Mouse (Mus musculus) neural tube, embryonic 14.5 days (tissue): ENCODE results near the gene Ppt2. TPM values are rescaled to one million over a fixed set of nuclear protein-coding genes. Genes with fewer than 3 reads are reported as not detected.
A peak's percentile ranks its signal among the peaks of the same experiment; 100 is the strongest.

Source experiments
- ATAC-seq: fragments of 200-750 bp; cut with Nextera tagmentation; 2 replicates; pipeline ENCODE4 v1.8.0; 2017; ENCODE audit warnings: low read depth, mild to moderate bottlenecking, moderate TSS enrichment, moderate library complexity
- H3K27ac ChIP-seq: fragments of 300-500 bp; sonication (generic); 2 replicates; pipeline ENCODE4 v1.5.1; 2014; ENCODE audit warnings: low read depth, mild to moderate bottlenecking, control low read depth, low read length, moderate library complexity, mixed read lengths
- H3K27me3 ChIP-seq: fragments of 300-500 bp; sonication (generic); 2 replicates; pipeline ENCODE4 v1.6.1; 2014; ENCODE audit warnings: low read length; ENCODE audit not compliant: control insufficient read depth, insufficient read depth
- H3K36me3 ChIP-seq: fragments of 300-500 bp; sonication (generic); 2 replicates; pipeline ENCODE4 v1.6.1; 2014; ENCODE audit warnings: low read length, mixed read lengths; ENCODE audit not compliant: control insufficient read depth, insufficient read depth
- H3K4me1 ChIP-seq: fragments of 300-500 bp; sonication (generic); 2 replicates; pipeline ENCODE4 v1.6.1; 2014; ENCODE audit warnings: low read length; ENCODE audit not compliant: control insufficient read depth, insufficient read depth
- H3K4me2 ChIP-seq: fragments of 300-500 bp; sonication (generic); 2 replicates; pipeline ENCODE4 v1.6.1; 2014; ENCODE audit warnings: mild to moderate bottlenecking, low read depth, low read length, control low read depth
- H3K4me3 ChIP-seq: fragments of 300-500 bp; sonication (generic); 2 replicates; pipeline ENCODE4 v1.5.1; 2014; ENCODE audit warnings: low read depth, low read length, control low read depth, mixed read lengths
- H3K9ac ChIP-seq: fragments of 300-500 bp; sonication (generic); replicated peaks from 2 replicates; pipeline ENCODE4 v1.6.1; 2014; ENCODE audit warnings: low read depth, mild to moderate bottlenecking, control low read depth, low read length, mixed read lengths
- H3K9me3 ChIP-seq: fragments of 300-500 bp; sonication (generic); 2 replicates; pipeline ENCODE4 v1.6.1; 2016; ENCODE audit warnings: low read length; ENCODE audit not compliant: control insufficient read depth
- WGBS: fragments of 180-500 bp; shearing (Covaris S2); extraction: QIAGEN DNeasy Blood & Tissue Kit; methylation state at CpG from one replicate; pipeline ENCODE4 v1.1.7; 2014; 5-methylcytosine and 5-hydroxymethylcytosine counted together
- polyA plus RNA-seq: library from polyadenylated mRNA; unstranded; fragments of >200 nt; fragmentation: Nextera tagmentation; extraction: Ambion mirVana; gene quantifications from 2 replicates; pipeline ENCODE4 v1.2.1, GENCODE M21; 2014

The Ppt2 gene
- polyA plus RNA-seq, 1 experiment from 2014 or later = 25.4 TPM

DNA sequence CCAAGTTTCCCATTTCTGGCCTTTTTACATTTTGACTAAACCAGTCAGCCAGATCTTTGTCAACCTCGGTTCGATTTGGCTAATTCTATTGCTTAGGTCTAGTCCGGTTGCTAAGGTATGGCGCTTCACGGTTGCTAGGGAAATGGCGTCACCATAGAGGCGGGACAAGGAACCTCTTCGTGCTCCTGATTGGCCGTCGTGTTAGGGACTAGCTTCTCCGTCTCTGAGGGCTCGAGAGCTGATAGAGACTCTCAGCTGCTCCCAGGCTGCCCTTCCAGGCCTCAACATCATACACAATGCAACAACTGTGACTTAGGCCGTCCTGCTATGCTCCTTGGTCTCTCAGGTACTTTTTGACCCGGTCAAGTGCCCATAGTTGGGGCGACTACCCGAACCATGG, 16.3 kb upstream of the Ppt2 start, which contains the start of gene Fkbpl:
Gene Fkbpl, plus strand, starts transcription at position 157 of the 400 bp plus-strand sequence.
- H3K36me3 ChIP-seq = no peaks in the 10 kb centered on the region
- under 1% methylated on average over 16 of the region's 16 CpGs for WGBS
- no peaks in the 10 kb centered on the region for H3K27me3 ChIP-seq
- H3K4me2 ChIP-seq = peak within 1 kb of the TSS; percentile 47
- peaks cover 20% of the 10 kb centered on the region for H3K4me1 ChIP-seq
- peak; percentile 81 for ATAC-seq
- H3K4me3 ChIP-seq = peak within 1 kb of the TSS; percentile 47
- H3K9me3 ChIP-seq = no peaks in the 10 kb centered on the region
- peak within 1 kb of the TSS; percentile 43 for H3K9ac ChIP-seq
- peak within 1 kb of the TSS; percentile 31; the same call in 1 of the 2 replicates for H3K27ac ChIP-seq

DNA sequence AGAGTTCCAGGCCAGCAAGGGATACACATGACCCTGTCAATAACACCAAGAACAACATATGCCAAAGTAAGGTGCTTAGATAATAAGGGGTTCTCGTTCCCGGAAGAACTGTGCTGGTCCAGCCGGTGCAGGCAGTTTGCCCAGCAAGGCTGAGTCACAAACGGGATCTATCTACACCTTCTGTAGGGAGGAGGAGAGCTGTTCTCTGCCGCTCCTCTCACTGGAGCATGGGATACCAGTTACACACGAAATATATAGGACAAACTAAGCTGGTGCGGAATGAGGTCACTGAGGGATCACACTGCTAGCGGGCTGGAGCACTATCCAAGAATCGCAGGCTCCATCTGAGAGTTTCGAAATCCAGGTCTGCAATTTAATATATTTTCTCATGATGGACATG, 15.6 kb upstream of the Ppt2 start:
- peaks cover 20% of the 10 kb centered on the region for H3K4me1 ChIP-seq
- no peaks in the 10 kb centered on the region for H3K36me3 ChIP-seq
- H3K4me2 ChIP-seq = no peak overlapping the region
- no peak overlapping the region for H3K9ac ChIP-seq
- 87% methylated on average over 10 of the region's 10 CpGs for WGBS
- no peak overlapping the region for H3K4me3 ChIP-seq
- no peak for ATAC-seq
- no peaks in the 10 kb centered on the region for H3K9me3 ChIP-seq
- H3K27me3 ChIP-seq = no peaks in the 10 kb centered on the region
- H3K27ac ChIP-seq = peak overlapping the region; percentile 16; the same call in 1 of the 2 replicates

DNA sequence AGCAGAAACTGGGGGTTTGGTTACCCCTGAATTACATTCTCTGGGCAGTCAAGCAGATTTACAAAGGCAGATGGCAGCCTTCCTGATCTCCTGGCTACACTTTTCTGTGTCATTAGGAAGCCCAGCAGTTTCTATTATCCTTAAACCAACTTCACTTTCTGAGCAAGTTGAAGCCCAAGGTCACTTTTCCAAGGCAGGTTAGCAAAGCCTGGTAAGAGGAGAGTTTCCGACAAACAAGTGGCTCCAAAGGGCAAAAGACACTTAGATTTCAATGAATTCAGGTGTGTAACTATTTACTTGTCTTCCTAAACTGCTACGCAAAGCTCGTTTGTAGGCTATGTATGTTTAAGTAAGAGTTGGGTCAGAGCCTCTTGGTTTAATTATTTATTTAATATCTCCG, 15.1 kb upstream of the Ppt2 start:
- Histone ChIP-seq H3K36me3 (no peaks in the 10 kb centered on the region), H3K4me2 (no peak overlapping the region), H3K4me3 (no peak overlapping the region), H3K9ac (no peak overlapping the region), H3K27me3 (no peaks in the 10 kb centered on the region), H3K9me3 (no peaks in the 10 kb centered on the region), H3K27ac (no peak overlapping the region), H3K4me1 (peaks cover 20% of the 10 kb centered on the region)
- WGBS = 95% methylated on average over 4 of the region's 4 CpGs
- ATAC-seq = no peak

DNA sequence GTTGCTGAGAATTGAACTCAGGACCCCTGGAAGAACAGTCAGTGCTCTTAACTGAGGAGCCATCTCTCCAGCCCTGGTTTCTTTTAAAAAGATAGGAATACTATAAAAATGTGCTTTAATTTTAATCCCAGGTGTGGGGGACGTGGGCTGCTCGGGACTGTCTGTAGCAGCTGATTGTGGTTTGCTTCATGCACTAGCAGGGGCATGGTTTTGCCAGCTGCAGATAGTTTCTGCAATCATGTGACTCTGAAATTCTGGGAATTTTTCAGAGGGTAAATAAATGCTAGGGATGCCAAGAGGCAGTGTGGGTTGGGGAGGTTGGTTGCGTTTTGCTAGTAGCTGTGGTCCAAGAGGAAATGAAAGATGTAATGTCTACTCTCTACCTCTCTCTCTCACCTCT, 13.6 kb upstream of the Ppt2 start:
- Histone ChIP-seq H3K4me2 (no peak overlapping the region), H3K27ac (no peak overlapping the region), H3K9me3 (no peaks in the 10 kb centered on the region), H3K4me1 (peaks cover 12% of the 10 kb centered on the region), H3K9ac (no peak overlapping the region), H3K36me3 (no peaks in the 10 kb centered on the region), H3K27me3 (no peaks in the 10 kb centered on the region), H3K4me3 (no peak overlapping the region)
- no peak for ATAC-seq
- 94% methylated on average over 3 of the region's 3 CpGs for WGBS

DNA sequence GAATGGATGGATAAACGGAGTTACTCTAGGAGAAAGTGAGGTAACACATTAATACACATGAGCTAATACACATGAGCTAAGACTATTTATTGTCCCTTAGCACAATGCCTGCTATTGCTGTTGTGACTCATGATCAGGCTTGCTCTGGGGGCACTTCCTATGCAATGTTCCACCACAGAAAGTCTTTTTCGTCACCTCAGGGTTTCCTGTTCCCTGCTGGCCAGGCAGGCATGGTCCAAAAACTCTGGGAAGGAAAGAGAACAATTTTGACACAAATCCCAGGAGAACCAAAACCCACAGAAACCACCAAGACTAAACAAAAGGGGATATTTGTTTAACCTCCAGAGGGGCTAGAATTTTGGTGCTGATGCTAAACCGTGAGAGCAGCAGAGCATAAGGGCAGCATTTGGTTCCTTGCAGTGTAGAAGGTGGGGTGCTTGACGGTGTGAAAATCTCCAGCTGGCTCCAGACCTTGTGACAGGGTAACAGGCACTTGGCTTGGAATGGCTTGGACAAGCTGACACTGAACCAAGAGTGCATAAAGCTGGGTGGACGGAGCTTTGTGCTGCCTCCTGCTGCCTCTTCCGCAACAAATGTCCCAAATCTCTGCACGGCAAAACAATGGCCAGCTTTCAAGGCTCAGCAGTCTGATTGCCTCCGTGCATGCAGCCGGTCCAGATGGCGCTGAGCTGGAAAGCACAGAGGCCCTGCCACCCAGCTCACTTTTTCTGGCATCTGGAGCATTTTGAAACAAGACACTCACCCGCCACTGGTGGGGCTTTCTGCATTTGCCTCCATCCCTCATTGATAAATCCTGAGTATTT, 12.7 kb upstream of the Ppt2 start:
- peaks cover 8% of the 10 kb centered on the region for H3K4me1 ChIP-seq
- peak overlapping the region; percentile 58 for H3K27ac ChIP-seq
- H3K4me3 ChIP-seq = no peak overlapping the region
- H3K27me3 ChIP-seq = no peaks in the 10 kb centered on the region
- H3K4me2 ChIP-seq = peak overlapping the region; percentile 0; the same call in 1 of the 2 replicates
- H3K9me3 ChIP-seq = no peaks in the 10 kb centered on the region
- ATAC-seq = no peak
- H3K36me3 ChIP-seq = no peaks in the 10 kb centered on the region
- H3K9ac ChIP-seq = no peak overlapping the region
- 12% methylated on average over 11 of the region's 11 CpGs for WGBS

DNA sequence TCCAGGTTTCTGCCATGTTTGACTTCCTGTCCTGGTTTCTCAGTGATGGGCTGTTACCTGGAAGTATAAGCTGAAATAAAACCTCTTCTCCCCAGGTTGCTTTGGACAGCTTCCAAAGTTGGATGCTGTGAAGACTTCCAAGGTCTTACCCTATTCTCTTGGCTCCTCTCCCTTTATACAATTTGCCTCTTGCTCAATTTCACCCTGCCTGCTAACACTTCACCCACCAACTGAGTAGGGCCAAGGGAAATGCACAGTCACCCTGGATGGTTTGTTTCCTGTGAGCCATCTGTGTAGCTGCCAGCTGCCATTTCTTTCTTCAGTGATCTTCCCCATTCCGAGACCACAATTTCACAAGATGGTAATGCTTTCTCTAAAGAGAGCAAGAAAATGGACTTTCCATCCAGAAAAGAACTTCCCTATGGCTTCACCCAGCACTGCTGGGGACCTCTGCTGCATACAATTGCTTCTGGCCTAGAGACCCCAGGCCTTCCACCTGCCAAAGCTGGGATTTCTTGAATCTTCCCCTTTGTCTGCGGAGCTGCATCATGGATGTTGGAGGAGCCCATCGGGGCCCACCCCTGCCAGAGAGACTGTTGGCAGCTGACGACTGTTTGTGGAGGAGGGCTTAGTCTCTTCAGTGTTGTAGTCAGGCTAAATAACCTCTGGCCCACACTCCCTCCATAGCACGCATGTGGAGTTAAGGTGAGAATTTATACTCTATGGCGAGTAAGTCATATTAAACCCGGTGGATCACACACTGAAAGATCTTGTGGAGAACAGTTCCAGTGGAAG, 11.3 kb upstream of the Ppt2 start:
- no peaks in the 10 kb centered on the region for H3K27me3 ChIP-seq
- H3K4me1 ChIP-seq = no peaks in the 10 kb centered on the region
- no peak for ATAC-seq
- no peaks in the 10 kb centered on the region for H3K9me3 ChIP-seq
- no peak overlapping the region for H3K27ac ChIP-seq
- no peak overlapping the region for H3K4me2 ChIP-seq
- no peak overlapping the region for H3K9ac ChIP-seq
- 85% methylated on average over 7 of the region's 7 CpGs for WGBS
- no peak overlapping the region for H3K4me3 ChIP-seq
- H3K36me3 ChIP-seq = no peaks in the 10 kb centered on the region

DNA sequence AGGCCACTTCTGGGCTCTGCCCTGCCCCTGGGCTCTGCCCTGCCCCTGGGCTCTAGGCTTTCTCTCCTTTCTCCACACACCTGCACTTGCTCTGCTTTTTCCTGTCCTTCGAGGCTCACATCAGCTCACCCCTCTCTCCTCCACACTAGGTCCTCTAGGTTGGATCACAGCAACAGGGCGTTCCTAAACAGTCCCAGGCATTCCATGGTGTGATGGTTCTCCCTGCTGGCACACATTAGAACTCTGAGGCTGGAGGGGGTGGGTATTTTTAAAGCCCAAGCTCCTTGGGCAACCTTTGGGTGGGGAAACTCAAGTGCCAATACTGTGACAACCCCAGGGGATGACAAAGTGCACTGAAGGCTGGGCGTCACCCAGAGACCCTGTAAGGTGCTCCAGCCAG, 9.1 kb upstream of the Ppt2 start:
- 65% methylated on average over 3 of the region's 3 CpGs for WGBS
- no peak overlapping the region for H3K4me2 ChIP-seq
- ATAC-seq = no peak
- no peaks in the 10 kb centered on the region for H3K36me3 ChIP-seq
- no peak overlapping the region for H3K4me3 ChIP-seq
- no peaks in the 10 kb centered on the region for H3K4me1 ChIP-seq
- H3K27ac ChIP-seq = no peak overlapping the region
- no peaks in the 10 kb centered on the region for H3K27me3 ChIP-seq
- no peaks in the 10 kb centered on the region for H3K9me3 ChIP-seq
- no peak overlapping the region for H3K9ac ChIP-seq

DNA sequence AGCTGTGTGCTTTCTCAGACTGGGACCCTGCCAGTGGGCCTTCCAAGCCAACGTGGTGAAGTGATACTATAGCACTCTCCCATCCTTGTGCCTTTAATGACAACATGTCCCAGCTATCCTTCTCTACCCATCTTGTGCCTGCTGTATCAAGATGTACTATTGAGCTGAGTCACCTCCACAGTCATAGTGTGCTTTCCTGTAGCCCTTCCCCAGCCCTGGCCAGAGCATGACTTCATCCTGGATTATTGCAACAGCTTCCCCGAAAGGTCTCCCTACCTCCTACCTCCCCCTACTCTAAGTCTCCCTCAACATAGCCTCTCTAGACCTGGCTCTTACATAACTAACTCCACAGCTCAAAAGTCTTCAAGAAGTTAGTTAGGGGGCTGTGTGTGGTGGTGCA, 7.4 kb upstream of the Ppt2 start:
- Histone ChIP-seq H3K9ac (no peak overlapping the region), H3K27me3 (peaks cover 3% of the 10 kb centered on the region), H3K36me3 (no peaks in the 10 kb centered on the region), H3K4me2 (no peak overlapping the region), H3K9me3 (no peaks in the 10 kb centered on the region), H3K27ac (no peak overlapping the region), H3K4me1 (peaks cover 11% of the 10 kb centered on the region), H3K4me3 (no peak overlapping the region)
- WGBS = 71% methylated on average over 2 of the region's 2 CpGs
- ATAC-seq = no peak

DNA sequence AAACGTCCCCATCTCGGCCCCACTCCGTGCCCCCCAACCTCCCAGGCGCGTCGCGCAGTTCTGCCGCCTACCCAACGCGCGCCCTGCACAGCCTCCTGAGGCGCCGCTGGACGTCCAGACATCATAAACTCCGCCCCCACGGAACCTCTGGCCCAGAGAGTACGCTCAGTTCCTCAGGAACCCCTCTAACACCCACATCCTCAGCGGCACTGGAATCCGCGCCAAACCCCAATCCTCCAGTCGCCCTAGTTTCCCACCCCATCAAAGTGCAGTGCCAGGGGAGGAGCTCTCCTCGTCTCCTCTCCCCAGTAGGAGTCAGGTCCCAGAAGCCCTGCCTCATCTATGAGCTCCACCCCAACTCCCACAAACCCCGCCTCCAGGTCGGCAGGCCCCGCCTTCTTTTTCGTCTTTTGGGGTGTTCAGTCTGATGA, 4.0 kb upstream of the Ppt2 start:
- no peaks in the 10 kb centered on the region for H3K36me3 ChIP-seq
- peaks cover 35% of the 10 kb centered on the region for H3K4me1 ChIP-seq
- WGBS = 2% methylated on average over 24 of the region's 26 CpGs
- peak overlapping the region; percentile 65 for H3K4me3 ChIP-seq
- H3K9me3 ChIP-seq = no peaks in the 10 kb centered on the region
- H3K27me3 ChIP-seq = peaks cover 8% of the 10 kb centered on the region
- peak overlapping the region; percentile 35 for H3K9ac ChIP-seq
- ATAC-seq = no peak
- no peak overlapping the region for H3K27ac ChIP-seq
- peak overlapping the region; percentile 86 for H3K4me2 ChIP-seq
